Mouse (Mus musculus): ENCODE measurements around the gene Dock3.

- TF ChIP-seq CTCF (IDR thresholded peaks at IDR 0.05; ENCODE audit: borderline replicate concordance, extremely low read depth, insufficient read depth, insufficient read length), result no peak
- TF ChIP-seq POLR2A (IDR thresholded peaks at IDR 0.05; ENCODE audit: borderline replicate concordance, extremely low read depth, insufficient read depth, insufficient read length, poor library complexity, severe bottlenecking), result no peak
Measured at GRCm38 (mm10) chr9:106874216-106874615, 357.5 kb downstream of the Dock3 start.

Measured in brain, embryonic 14.5 days (tissue).